Mouse (Mus musculus) embryonic facial prominence, embryonic 13.5 days (tissue): ENCODE measurements at regions not wholly inside any gene's neighbourhood (a gene's known extent, or its start where the extent isn't known, plus 50 kb on each side); places are given as distances from the start of the nearest gene placed in this dataset.

Experiments
- ATAC-seq: fragments of 200-750 bp; cut with Nextera tagmentation; 2 replicates; pipeline ENCODE4 v1.8.0; 2017; ENCODE audit warnings: low read depth; ENCODE audit not compliant: insufficient number of reproducible peaks, insufficient read depth, low FRiP score, low TSS enrichment
- H3K27ac ChIP-seq: fragments of 300-500 bp; sonication (generic); 2 replicates; pipeline ENCODE4 v1.5.1; 2015; ENCODE audit warnings: moderate library complexity, mild to moderate bottlenecking, inconsistent platforms
- H3K27me3 ChIP-seq: fragments of 300-500 bp; sonication (generic); 2 replicates; pipeline ENCODE4 v1.6.1; 2015; ENCODE audit warnings: mild to moderate bottlenecking, inconsistent platforms
- H3K36me3 ChIP-seq: fragments of 300-500 bp; sonication (generic); 2 replicates; pipeline ENCODE4 v1.6.1; 2015; ENCODE audit warnings: mild to moderate bottlenecking, inconsistent platforms
- H3K4me1 ChIP-seq: fragments of 300-500 bp; sonication (generic); 2 replicates; pipeline ENCODE4 v1.6.1; 2015; ENCODE audit warnings: inconsistent platforms
- H3K4me2 ChIP-seq: fragments of 300-500 bp; sonication (generic); 2 replicates; pipeline ENCODE4 v1.6.1; 2015; ENCODE audit warnings: moderate library complexity, mild to moderate bottlenecking, inconsistent platforms
- H3K4me3 ChIP-seq: fragments of 300-500 bp; sonication (generic); 2 replicates; pipeline ENCODE4 v1.5.1; 2015; ENCODE audit warnings: mild to moderate bottlenecking, inconsistent platforms
- H3K9ac ChIP-seq: fragments of 300-500 bp; sonication (generic); 2 replicates; pipeline ENCODE4 v1.6.1; 2015; ENCODE audit warnings: mild to moderate bottlenecking, inconsistent platforms
- H3K9me3 ChIP-seq: fragments of 300-500 bp; sonication (generic); 2 replicates; pipeline ENCODE4 v1.6.1; 2016; ENCODE audit warnings: inconsistent platforms
- WGBS: fragments of 180-500 bp; shearing (Covaris S2); methylation state at CpG from one replicate; pipeline ENCODE4 v1.1.7; 2015; ENCODE audit warnings: mixed read lengths; 5-methylcytosine and 5-hydroxymethylcytosine counted together

- Histone ChIP-seq H3K4me1 (no peaks in the 10 kb centered on the region), H3K9me3 (no peaks in the 10 kb centered on the region), H3K9ac (no peak overlapping the region), H3K27ac (no peak overlapping the region), H3K4me3 (no peak overlapping the region), H3K4me2 (no peak overlapping the region), H3K36me3 (no peaks in the 10 kb centered on the region), H3K27me3 (no peaks in the 10 kb centered on the region)
- WGBS: 79% methylated on average over 4 of the region's 4 CpGs
- no peak for ATAC-seq
Observed at GRCm38 (mm10) chr3:137768627-137769026, 95.7 kb upstream of the H2afz start.

- H3K27me3 ChIP-seq: peaks cover 18% of the 10 kb centered on the region
- ATAC-seq: no peak
- 58% methylated on average over 6 of the region's 6 CpGs for WGBS
Observed at GRCm38 (mm10) chr3:137775076-137775849, 89.0 kb upstream of the H2afz start.

GRCm38 (mm10) chr3:137778113-137778512, 86.2 kb upstream of the H2afz start:
- Histone ChIP-seq H3K4me1 (peaks cover 14% of the 10 kb centered on the region), H3K9me3 (no peaks in the 10 kb centered on the region), H3K36me3 (no peaks in the 10 kb centered on the region), H3K27ac (no peak overlapping the region), H3K4me2 (peak overlapping the region; percentile 32), H3K4me3 (no peak overlapping the region), H3K27me3 (peaks cover 22% of the 10 kb centered on the region), H3K9ac (0 out of 2 replicates have a peak overlapping the region, but pooled peaks have one; percentile 6)
- no peak for ATAC-seq
- WGBS: 40% methylated on average over 7 of the region's 7 CpGs

More at GRCm38 (mm10) chr3:137775076-137775849, 89.0 kb upstream of the H2afz start:
- no peaks in the 10 kb centered on the region for H3K9me3 ChIP-seq
- peaks cover 12% of the 10 kb centered on the region for H3K4me1 ChIP-seq
- no peak overlapping the region for H3K9ac ChIP-seq
- H3K27ac ChIP-seq: no peak overlapping the region
- no peak overlapping the region for H3K4me3 ChIP-seq
- H3K36me3 ChIP-seq: no peaks in the 10 kb centered on the region
- H3K4me2 ChIP-seq: no peak overlapping the region

- peaks cover 25% of the 10 kb centered on the region for H3K4me1 ChIP-seq
- no peaks in the 10 kb centered on the region for H3K9me3 ChIP-seq
- peaks cover 22% of the 10 kb centered on the region for H3K27me3 ChIP-seq
- peak overlapping the region; percentile 42 for H3K4me2 ChIP-seq
- no peak overlapping the region for H3K9ac ChIP-seq
- ATAC-seq: no peak
- no peak overlapping the region for H3K27ac ChIP-seq
- WGBS: 5% methylated on average over 11 of the region's 11 CpGs
- peak overlapping the region; percentile 2; the same call in 1 of the 2 replicates for H3K4me3 ChIP-seq
- H3K36me3 ChIP-seq: no peaks in the 10 kb centered on the region
Observed at GRCm38 (mm10) chr3:137780029-137780428, 84.3 kb upstream of the H2afz start.

- H3K4me2 ChIP-seq: no peak overlapping the region
- peaks cover 22% of the 10 kb centered on the region for H3K27me3 ChIP-seq
- H3K9me3 ChIP-seq: no peaks in the 10 kb centered on the region
- H3K4me1 ChIP-seq: peaks cover 23% of the 10 kb centered on the region
- H3K9ac ChIP-seq: no peak overlapping the region
- H3K4me3 ChIP-seq: no peak overlapping the region
- H3K27ac ChIP-seq: no peak overlapping the region
- ATAC-seq: no peak
- 79% methylated on average over 5 of the region's 5 CpGs for WGBS
- no peaks in the 10 kb centered on the region for H3K36me3 ChIP-seq
Observed at GRCm38 (mm10) chr3:137782836-137783235, 81.5 kb upstream of the H2afz start.

GRCm38 (mm10) chr3:137783937-137784911, 80.1 kb upstream of the H2afz start:
- Histone ChIP-seq H3K27me3 (peaks cover 14% of the 10 kb centered on the region), H3K4me2 (no peak overlapping the region), H3K9ac (no peak overlapping the region), H3K36me3 (no peaks in the 10 kb centered on the region), H3K4me3 (no peak overlapping the region), H3K4me1 (peaks cover 23% of the 10 kb centered on the region), H3K27ac (0 out of 2 replicates have a peak overlapping the region, but pooled peaks have one; percentile 39), H3K9me3 (no peaks in the 10 kb centered on the region)
- WGBS: 33% methylated on average over 7 of the region's 7 CpGs
- ATAC-seq: no peak

- ATAC-seq: no peak
- WGBS: 67% methylated on average over 7 of the region's 7 CpGs
- Histone ChIP-seq H3K36me3 (no peaks in the 10 kb centered on the region), H3K4me1 (peaks cover 18% of the 10 kb centered on the region), H3K27me3 (peaks cover 4% of the 10 kb centered on the region), H3K9ac (no peak overlapping the region), H3K4me2 (no peak overlapping the region), H3K4me3 (no peak overlapping the region), H3K9me3 (no peaks in the 10 kb centered on the region), H3K27ac (peak overlapping the region; percentile 39; the same call in 1 of the 2 replicates)
Observed at GRCm38 (mm10) chr3:137785224-137785623, 79.1 kb upstream of the H2afz start.

- ATAC-seq: no peak
- no peaks in the 10 kb centered on the region for H3K36me3 ChIP-seq
- H3K27me3 ChIP-seq: no peaks in the 10 kb centered on the region; the same call in 1 of the 2 replicates
- H3K9ac ChIP-seq: no peak overlapping the region
- no peak overlapping the region for H3K27ac ChIP-seq
- 94% methylated on average over 2 of the region's 2 CpGs for WGBS
- no peak overlapping the region for H3K4me3 ChIP-seq
- no peaks in the 10 kb centered on the region for H3K9me3 ChIP-seq
- peaks cover 16% of the 10 kb centered on the region for H3K4me1 ChIP-seq
- H3K4me2 ChIP-seq: no peak overlapping the region
Observed at GRCm38 (mm10) chr3:137785871-137786270, 78.4 kb upstream of the H2afz start.

- Histone ChIP-seq H3K4me3 (no peak overlapping the region), H3K27me3 (no peaks in the 10 kb centered on the region), H3K4me1 (peaks cover 8% of the 10 kb centered on the region), H3K9ac (no peak overlapping the region), H3K36me3 (no peaks in the 10 kb centered on the region), H3K27ac (no peak overlapping the region), H3K4me2 (no peak overlapping the region), H3K9me3 (no peaks in the 10 kb centered on the region)
- 74% methylated on average over 6 of the region's 6 CpGs for WGBS
- no peak for ATAC-seq
Observed at GRCm38 (mm10) chr3:137789671-137790070, 74.6 kb upstream of the H2afz start.

GRCm38 (mm10) chr3:137790340-137790739, 73.9 kb upstream of the H2afz start:
- no peaks in the 10 kb centered on the region for H3K36me3 ChIP-seq
- ATAC-seq: no peak

GRCm38 (mm10) chr3:137795754-137796315, 68.5 kb upstream of the H2afz start:
- Histone ChIP-seq H3K4me1 (no peaks in the 10 kb centered on the region; the same call in 1 of the 2 replicates), H3K4me2 (no peak overlapping the region), H3K4me3 (no peak overlapping the region), H3K36me3 (no peaks in the 10 kb centered on the region), H3K9ac (no peak overlapping the region), H3K27me3 (no peaks in the 10 kb centered on the region), H3K27ac (0 out of 2 replicates have a peak overlapping the region, but pooled peaks have one; percentile 7), H3K9me3 (no peaks in the 10 kb centered on the region)
- ATAC-seq: no peak
- WGBS: 77% methylated on average over 7 of the region's 7 CpGs

More at GRCm38 (mm10) chr3:137790340-137790739, 73.9 kb upstream of the H2afz start:
- Histone ChIP-seq H3K4me1 (peaks cover 1% of the 10 kb centered on the region), H3K27me3 (no peaks in the 10 kb centered on the region), H3K9me3 (no peaks in the 10 kb centered on the region), H3K9ac (no peak overlapping the region), H3K27ac (no peak overlapping the region), H3K4me3 (no peak overlapping the region), H3K4me2 (no peak overlapping the region)
- WGBS: 89% methylated on average over 7 of the region's 7 CpGs
